Mouse (Mus musculus) heart, adult 18-20 months (tissue): ENCODE data around the gene Havcr2. TPM values are rescaled to one million over a fixed set of nuclear protein-coding genes. Genes with fewer than 3 reads are reported as not detected.
"Not testable (repeated sequence)": the region's sequence is repeated elsewhere in the genome, so short reads cannot be mapped to it uniquely, and the experiment has no call there.

Experiments used
- DNase-seq, 2 experiments: peaks; one replicate each; pipeline ENCODE4 v3.0.0; 2021 to 2022; ENCODE audit warnings: mixed read lengths in 1 of 2
- total RNA-seq, 2 experiments: library from RNA; stranded (reverse); gene quantifications; 2 replicates each; pipeline ENCODE4 v1.2.3; 2021

Gene Havcr2
- total RNA-seq, 2 experiments from 2014 or later: 0.47 to 0.54 TPM

DNA sequence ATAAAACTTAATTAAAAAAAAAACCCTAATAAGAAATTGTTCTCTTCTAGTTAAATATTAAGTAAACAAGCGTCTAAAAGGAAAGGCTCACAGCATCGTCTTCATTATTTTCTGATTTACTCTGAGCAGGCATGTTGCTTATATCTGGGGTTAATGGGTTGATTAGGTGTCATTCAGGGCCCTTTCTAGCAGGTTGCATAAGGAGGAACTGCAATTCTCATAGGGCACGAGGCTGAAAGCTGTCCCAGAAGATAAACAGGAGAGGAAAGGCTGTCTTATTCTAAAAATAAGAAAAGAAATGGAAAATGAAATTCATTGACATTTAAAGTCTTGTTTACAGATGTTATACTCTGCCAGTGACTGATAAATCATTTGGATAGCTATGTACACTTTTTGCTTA is 5.2 kb downstream of the Havcr2 start:
- DNase-seq: no peak

DNA sequence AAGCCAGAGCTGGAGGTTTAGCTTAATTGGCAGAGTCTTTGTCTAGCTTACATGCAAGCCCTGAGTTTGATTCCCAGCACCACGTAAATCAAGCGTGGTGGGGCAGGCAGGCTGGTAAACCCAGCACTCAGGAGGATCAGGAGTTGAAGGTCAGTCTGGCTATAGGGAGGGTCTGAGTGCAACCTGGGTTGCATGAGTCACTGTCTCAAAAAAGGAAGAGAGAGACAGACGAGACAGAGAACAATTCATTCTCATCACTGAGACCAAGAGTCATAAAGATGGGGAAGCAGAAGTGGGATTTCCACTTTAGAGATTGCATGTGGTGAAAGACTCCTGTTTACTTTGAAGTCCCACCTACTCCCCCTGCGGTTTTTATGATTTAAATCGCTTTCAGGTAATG is 6.6 kb downstream of the Havcr2 start:
- DNase-seq: peak in 1 of 2 experiments; percentile 12

DNA sequence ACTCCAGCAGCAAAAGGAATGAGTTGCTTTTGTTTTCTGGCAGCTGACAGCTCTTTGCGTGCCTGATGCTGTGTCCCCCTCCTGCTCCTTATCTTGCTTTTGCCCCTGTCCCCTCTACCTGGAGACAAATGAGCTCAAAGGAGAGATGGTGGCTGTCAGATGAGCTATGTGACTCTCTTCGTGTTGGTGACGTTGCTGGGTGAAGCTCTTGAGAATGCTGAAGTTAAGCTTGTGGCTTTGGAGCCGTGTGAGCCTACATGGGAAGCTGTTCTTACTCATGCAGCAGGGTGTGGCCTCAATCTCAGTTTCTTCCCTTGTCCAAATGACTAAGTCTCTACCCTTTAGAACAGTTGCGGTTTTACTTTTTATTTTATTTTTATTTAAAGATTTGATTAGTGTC is 7.2 kb downstream of the Havcr2 start:
- no peak for DNase-seq

DNA sequence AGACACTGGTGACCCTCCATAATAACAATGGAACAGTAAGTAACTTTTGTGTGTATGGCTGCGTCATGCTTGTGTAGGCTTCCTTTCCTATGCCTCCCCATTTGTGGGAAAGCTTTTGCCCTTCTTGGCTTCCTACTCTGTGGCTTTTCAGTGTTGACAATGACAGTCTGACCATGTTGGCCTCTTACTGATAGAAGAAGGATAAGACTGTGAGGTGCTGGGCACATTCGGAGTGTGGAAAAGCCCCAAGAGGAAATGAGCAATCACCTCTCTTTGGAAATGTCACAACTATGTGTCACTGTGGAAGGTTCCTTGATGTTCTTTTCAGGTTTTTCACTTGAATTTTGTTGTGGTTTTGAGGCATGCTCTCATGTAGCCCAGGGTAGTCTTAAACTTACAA is 12.1 kb downstream of the Havcr2 start:
- no peak for DNase-seq

DNA sequence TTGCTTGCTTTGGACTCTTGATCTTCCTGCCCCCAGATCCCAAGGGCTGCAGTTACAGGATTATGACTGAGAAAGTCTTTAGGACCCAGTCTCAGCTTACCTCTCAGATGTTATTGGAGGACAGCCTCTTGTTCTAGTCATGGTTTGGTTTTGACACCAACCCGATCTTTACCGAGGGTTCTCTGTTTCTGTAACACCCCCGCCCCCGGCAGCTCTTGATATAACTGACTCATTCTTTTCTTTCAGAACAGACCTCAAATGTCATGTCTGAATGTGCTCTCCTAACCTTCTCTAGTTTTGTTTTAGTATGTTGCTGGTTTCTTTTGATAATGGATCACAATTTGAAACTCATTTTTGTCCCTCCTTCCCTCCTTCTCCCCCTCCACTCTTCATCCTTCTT is 19.5 kb downstream of the Havcr2 start:
- DNase-seq: no peak

DNA sequence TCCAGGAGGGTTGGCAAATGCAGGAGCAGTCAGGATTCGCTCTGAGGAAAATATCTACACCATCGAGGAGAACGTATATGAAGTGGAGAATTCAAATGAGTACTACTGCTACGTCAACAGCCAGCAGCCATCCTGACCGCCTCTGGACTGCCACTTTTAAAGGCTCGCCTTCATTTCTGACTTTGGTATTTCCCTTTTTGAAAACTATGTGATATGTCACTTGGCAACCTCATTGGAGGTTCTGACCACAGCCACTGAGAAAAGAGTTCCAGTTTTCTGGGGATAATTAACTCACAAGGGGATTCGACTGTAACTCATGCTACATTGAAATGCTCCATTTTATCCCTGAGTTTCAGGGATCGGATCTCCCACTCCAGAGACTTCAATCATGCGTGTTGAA is 24.6 kb downstream of the Havcr2 start:
- DNase-seq: no peak

DNA sequence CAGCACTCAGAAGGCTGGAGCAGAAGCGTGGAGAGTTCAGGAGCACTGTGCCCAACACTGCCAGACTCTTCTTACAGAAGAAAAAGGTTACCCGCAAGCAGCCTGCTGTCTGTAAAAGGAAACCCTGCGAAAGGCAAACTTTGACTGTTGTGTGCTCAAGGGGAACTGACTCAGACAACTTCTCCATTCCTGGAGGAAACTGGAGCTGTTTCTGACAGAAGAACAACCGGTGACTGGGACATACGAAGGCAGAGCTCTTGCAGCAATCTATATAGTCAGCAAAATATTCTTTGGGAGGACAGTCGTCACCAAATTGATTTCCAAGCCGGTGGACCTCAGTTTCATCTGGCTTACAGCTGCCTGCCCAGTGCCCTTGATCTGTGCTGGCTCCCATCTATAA is 25.8 kb downstream of the Havcr2 start:
- DNase-seq: peak in 1 of 2 experiments; percentile 58

DNA sequence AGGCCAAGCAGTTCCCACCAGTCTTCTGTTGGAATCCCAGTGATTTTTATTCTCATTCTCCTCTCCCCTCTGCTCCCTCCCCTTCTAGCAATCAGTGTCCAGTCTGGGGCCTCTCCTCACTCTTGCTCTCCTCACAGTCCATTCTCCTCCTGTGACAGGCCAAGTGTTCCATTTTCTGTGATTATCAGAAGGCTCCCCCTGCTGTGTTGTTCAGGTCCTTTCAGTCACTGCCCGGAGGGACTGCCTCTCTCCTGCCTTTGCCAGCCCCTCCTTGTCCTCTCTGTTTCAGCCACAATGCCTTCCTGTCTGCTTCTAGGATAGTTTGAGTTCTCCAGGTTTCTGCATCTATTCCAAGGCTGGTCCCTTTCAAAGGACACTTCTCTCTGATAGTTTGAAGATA is 33.5 kb downstream of the Havcr2 start:
- peak in 1 of 2 experiments; percentile 9 for DNase-seq

DNA sequence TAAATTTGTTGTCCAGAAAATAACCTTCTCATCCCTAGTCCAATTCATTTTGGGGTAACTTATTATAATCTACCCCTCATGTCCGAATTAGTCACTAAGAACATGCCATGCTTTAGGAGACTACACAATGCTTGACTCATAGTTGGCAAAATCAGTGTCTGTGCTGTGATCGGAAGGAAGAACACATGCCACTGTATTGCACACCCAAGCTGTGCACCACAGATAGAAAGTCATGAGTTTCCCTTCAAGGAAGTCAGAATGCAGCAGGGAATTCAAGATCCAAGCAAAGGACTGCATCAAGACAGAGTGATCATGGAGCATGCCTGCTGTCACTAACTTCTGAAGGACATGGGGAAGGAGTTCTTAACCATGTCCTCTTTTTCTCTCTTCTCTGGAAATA is 33.9 kb downstream of the Havcr2 start:
- no peak for DNase-seq

DNA sequence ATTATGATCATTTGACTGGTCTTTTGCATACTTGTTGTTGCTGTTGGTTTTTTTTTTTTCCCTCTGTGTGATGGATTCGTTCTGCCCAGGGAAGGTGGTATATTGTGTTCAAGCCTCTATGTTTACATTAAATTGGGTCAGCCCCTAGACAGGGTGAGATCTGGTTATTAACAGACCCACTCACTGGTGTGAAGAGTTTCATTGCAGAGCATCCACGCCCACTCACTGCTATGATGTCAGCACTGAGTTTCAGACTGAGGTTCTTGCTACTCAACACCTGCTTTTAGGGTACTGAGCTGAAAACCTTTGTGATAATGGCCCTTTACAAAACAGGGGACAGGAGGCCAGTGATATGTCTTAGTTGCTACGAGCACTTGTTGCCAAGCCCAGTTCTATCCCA is 52.4 kb downstream of the Havcr2 start:
- DNase-seq: no peak

DNA sequence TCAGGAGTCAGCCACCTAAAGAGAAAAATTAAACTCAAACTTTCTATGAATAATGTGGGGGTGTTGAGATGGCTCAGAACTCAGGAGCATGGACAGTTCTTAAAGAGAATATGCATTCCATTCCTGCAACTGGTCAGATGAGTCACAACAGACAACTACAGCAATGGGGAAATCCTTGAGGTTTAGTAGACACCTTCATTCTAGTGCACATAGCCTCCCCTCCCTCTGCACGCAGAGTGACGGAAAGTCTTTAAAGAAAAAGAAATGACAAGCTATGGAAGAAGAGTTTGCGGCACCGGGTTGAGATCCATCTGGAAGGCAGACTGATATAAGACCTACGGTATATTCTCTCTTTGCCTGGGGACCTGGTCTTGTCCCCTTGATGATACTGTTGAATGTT is 55.2 kb downstream of the Havcr2 start:
- no peak for DNase-seq

DNA sequence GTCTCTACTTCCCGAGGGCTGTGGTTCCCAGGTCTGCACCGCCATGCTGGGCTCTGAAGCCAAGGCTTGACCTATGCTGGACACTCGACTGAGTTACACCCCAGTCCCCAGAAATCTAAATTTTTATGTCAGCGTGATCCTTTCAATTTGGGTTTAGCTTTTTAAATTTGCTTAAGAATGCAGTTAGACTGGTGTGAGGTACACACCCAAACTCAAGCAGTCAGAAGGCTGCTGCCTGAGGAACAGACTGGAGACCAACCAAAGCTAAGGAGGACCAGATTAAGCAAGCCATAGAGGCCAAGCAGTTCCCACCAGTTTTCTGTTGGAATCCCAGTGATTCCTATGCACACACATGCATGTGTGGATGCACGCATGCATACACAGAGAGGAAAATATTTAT is 66.6 kb downstream of the Havcr2 start:
- DNase-seq: not testable (repeated sequence)

DNA sequence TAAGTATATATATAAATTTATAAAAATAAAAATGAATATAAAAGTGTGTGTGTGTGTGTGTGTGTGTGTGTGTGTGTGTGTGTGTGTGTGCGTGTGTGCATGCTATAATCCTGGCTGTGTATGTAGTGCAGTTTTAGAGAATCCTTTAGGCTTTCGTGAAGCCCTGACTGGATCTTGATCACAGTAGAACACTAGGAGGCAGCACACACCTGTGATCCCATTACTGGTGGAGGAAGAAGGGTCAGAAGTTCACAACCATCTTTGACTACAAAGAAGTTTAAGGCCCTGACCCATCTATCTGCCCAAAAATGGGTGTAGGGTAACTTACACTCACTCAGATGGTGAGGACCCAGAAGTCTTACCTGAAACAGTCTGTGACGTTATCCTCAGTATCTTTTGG is 68.0 kb downstream of the Havcr2 start:
- DNase-seq: no peak

DNA sequence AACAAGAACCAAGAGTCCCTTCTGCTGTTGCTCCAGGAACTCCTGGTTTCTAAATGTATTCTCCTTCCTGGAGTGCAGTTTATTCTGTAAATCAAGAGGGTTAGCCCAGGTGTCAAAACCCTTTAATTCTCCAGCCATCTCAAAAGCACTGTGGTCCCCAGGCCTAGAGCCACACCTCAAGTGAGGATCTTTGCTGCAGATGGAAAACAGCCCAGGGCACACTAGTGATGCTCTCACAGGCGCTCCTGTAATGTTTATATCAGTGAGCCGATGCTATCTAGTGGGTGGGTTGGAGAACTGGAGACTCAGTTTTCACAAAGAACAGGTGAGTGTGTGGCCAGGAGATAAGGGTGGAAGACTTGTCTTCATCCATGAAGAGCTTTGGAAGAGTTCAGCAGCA is 69.2 kb downstream of the Havcr2 start, which contains the start of gene Gm12169:
TSS of gene Gm12169 (plus strand) at position 301 of the 400 bp plus-strand sequence.
- DNase-seq: no peak

DNA sequence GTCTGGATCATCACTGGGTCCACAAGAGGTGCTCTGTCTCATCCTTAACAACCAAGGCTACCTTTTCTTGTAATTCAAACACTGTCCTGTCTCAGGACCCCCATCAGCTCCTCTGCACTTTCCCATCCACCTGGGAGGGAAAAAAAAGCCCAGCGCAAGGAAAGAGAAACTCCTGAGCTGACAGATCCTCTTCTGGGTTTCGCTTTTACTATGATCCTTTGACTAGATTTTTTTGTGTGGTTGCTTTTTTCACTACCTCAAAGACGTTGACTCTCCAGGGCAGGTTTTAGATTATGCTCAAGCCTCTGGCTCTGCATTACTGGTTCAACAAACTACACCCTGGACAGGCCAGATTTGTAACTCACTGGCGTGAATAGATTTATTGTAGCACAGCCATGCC is 75.4 kb downstream of the Havcr2 start:
- DNase-seq: no peak

Other genes with a start within 250 kb of the Havcr2 start
- gene Fndc9, start 219.4 kb upstream of the Havcr2 start, total RNA-seq: not detected
- 10 to 100 TPM; 52.3 to 58.6 TPM for gene Cyfip2, start 142.1 kb upstream of the Havcr2 start, total RNA-seq
- 1 to 10 TPM in 1 of 2 experiments, under 1 TPM in 1; 0.20 to 2.9 TPM for gene Itk, start 65.4 kb upstream of the Havcr2 start, total RNA-seq
- gene Fam71b, start 58.4 kb upstream of the Havcr2 start, total RNA-seq: not detected
- 10 to 100 TPM; 18.5 to 19.4 TPM for gene Med7, start 18.0 kb upstream of the Havcr2 start, total RNA-seq
- not detected for gene Gm12169, start 69.3 kb downstream of the Havcr2 start, total RNA-seq
- gene BC053393, start 116.6 kb downstream of the Havcr2 start, total RNA-seq: not detected
- gene Dppa1, start 174.3 kb downstream of the Havcr2 start, total RNA-seq: not detected